Mouse (Mus musculus) monocyte, adult 59 days (primary cell): Measurements from ENCODE around the gene Gm1330. TPM values are rescaled to one million over a fixed set of nuclear protein-coding genes. Genes with fewer than 3 reads are reported as not detected.

ENCODE experiments used
- total RNA-seq, 2 experiments: library from RNA; stranded (reverse); gene quantifications; one replicate each; pipeline ENCODE4 v1.2.4; 2023

Gene Gm1330
- total RNA-seq: not detected

DNA sequence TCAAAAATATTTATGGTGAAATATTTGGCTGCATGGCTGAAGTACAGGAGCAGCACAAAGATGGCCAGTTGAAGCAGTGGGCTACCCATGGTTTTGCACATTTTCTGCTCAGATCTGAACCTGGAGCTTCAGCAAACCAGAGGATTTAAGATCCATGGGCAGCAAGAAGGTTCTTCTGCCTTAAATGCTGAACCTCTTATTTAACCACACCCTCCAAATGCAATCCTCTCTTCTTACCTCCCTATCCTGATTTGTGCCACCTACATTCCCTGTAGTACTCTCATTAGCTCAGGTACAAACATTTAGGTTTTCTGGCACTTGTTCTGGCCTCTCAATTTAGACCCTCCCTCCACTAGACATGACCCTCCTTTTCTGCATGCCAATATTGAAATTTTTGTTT, at the start of gene Gm1330:
TSS of gene Gm1330 (minus strand) at position 101 of the 400 bp plus-strand sequence.

DNA sequence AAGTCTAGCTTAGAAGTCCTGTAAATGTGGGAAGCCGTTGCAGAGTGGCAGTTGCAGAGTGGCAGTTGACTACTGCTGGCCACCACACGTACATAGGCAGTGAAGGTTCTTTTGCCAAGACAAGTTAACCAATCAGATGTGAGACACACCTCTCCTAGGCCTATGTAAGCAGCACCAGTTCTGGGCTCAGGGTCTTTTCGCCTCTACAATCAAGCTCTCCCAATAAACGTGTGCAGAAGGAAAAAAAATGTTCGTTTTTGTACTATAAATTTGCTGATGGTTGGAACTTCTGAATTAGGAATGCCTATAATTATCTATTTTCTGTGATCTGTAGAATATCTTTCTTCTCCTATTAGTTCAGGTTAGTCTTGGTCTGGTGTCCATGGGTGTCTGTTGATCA, 14.1 kb upstream of the Gm1330 start, which contains the start of gene Gm10750:
TSS of gene Gm10750 (minus strand) at position 101 of the 400 bp plus-strand sequence.

Other genes with a start within 250 kb of the Gm1330 start
- gene Cst11, start 231.8 kb downstream of the Gm1330 start, total RNA-seq: not detected
- gene 8030411F24Rik, start 221.2 kb downstream of the Gm1330 start, total RNA-seq: not detected
- not detected for gene Cst12, start 213.9 kb downstream of the Gm1330 start, total RNA-seq
- not detected for gene Cst8, start 204.5 kb downstream of the Gm1330 start, total RNA-seq
- gene Cst13, start 183.2 kb downstream of the Gm1330 start, total RNA-seq: not detected
- gene Cst9, start 168.1 kb downstream of the Gm1330 start, total RNA-seq: not detected
- not detected for gene 9230104L09Rik, start 138.2 kb downstream of the Gm1330 start, total RNA-seq
- 1,000 to 10,000 TPM; 2,392 to 2,423 TPM for gene Cst3, start 127.6 kb downstream of the Gm1330 start, total RNA-seq
- gene Gm10750, start 14.0 kb upstream of the Gm1330 start, total RNA-seq: not detected